Mouse (Mus musculus) E14TG2a.4 (cell line): ENCODE results near the gene Ahnak.

Experiments
- CTCF ChIP-seq: conservative IDR thresholded peaks from 2 replicates; pipeline ENCODE4 v1.5.1; 2014; ENCODE audit warnings: low read length
- NANOG ChIP-seq: IDR thresholded peaks from 2 replicates; pipeline ENCODE4 v1.6.1; 2014; ENCODE audit warnings: borderline replicate concordance, low read length, mixed read lengths
- POU5F1 ChIP-seq: IDR thresholded peaks from 2 replicates; pipeline ENCODE4 v1.6.1; 2014; ENCODE audit warnings: low read length, borderline replicate concordance

DNA sequence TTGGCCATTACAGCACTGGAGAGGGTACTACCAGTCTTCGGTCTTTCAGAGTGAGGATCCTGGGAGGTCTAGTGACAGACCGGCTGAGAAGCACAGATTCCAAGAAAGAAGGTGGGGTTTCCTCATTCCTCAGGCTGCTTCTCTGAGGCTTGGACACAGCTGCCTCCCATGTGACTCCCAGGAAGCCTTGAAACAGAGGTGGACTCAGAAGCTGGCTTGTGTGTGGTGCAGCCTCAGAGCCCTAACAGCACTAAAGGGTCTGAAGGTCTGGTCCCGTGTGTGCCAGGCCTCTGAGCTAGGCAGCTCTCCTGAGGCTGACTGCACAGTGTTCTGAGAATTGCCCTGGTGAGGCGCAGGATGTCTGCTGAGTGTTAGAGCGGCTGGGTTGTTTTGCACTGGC is 117.0 kb downstream of the Ahnak start:
- TF ChIP-seq CTCF = no peak
- TF ChIP-seq POU5F1 = no peak
- no peak for TF ChIP-seq NANOG
